Mouse (Mus musculus) CH12.LX (cell line): ENCODE measurements around the gene Ezr.

Experiments
- CTCF ChIP-seq, 2 experiments: IDR thresholded peaks in 1 of 2; conservative IDR thresholded peaks in 1 of 2; 2 replicates each; pipeline ENCODE4 v1.5.1; 2011 to 2012; ENCODE audit warnings: low read depth in 2 of 2, low read length in 2 of 2, improper control_type of control experiment in 1 of 2, inconsistent platforms in 1 of 2, mild to moderate bottlenecking in 1 of 2, moderate library complexity in 1 of 2
- EP300 ChIP-seq: IDR thresholded peaks from 2 replicates; pipeline ENCODE4 v1.6.1; 2011; ENCODE audit warnings: low read length, improper control_type of control experiment
- GABPA ChIP-seq: IDR thresholded peaks from 2 replicates; pipeline ENCODE4 v1.6.1; 2012; ENCODE audit warnings: low read depth, low read length, improper control_type of control experiment, inconsistent platforms; ENCODE audit not compliant: insufficient replicate concordance
- HCFC1 ChIP-seq: IDR thresholded peaks from 2 replicates; pipeline ENCODE4 v1.6.1; 2012; ENCODE audit warnings: low read depth, mild to moderate bottlenecking, inconsistent platforms, low read length, improper control_type of control experiment
- KAT2A ChIP-seq: IDR thresholded peaks from 2 replicates; pipeline ENCODE4 v1.6.1; 2012; ENCODE audit warnings: low read length, improper control_type of control experiment, inconsistent platforms; ENCODE audit not compliant: insufficient replicate concordance
- NRF1 ChIP-seq: IDR thresholded peaks from 2 replicates; pipeline ENCODE4 v1.6.1; 2014; ENCODE audit warnings: low read depth, mild to moderate bottlenecking, inconsistent platforms, low read length, improper control_type of control experiment, moderate library complexity
- POLR2A ChIP-seq: IDR thresholded peaks from 2 replicates; pipeline ENCODE4 v1.6.1; 2011; ENCODE audit warnings: low read depth, mild to moderate bottlenecking, improper control_type of control experiment, low read length
- RAD21 ChIP-seq: IDR thresholded peaks from 2 replicates; pipeline ENCODE4 v1.6.1; 2011; ENCODE audit warnings: low read depth, mild to moderate bottlenecking, low read length, improper control_type of control experiment, moderate library complexity
- USF2 ChIP-seq: conservative IDR thresholded peaks from 2 replicates; pipeline ENCODE4 v1.6.1; 2011; ENCODE audit warnings: low read depth, low read length, improper control_type of control experiment
- ZMIZ1 ChIP-seq: IDR thresholded peaks from 2 replicates; pipeline ENCODE4 v1.6.1; 2012; ENCODE audit warnings: low read depth, mild to moderate bottlenecking, inconsistent platforms, low read length, improper control_type of control experiment
- ZNF384 ChIP-seq: IDR thresholded peaks from 2 replicates; pipeline ENCODE4 v1.6.1; 2012; ENCODE audit warnings: low read depth, low read length, improper control_type of control experiment, inconsistent platforms

- TF ChIP-seq ZMIZ1, result no peak
- no peak for TF ChIP-seq CTCF (conservative IDR thresholded peaks at IDR 0.05 in 1 of 2, IDR thresholded peaks at IDR 0.05 in 1 of 2; ENCODE audit: low read depth in 2 of 2, low read length in 2 of 2)
- no peak for TF ChIP-seq ZNF384
- TF ChIP-seq EP300, result no peak
- TF ChIP-seq NRF1, result 0 out of 2 replicates have a peak, but pooled peaks have one; percentile 20
- no peak for TF ChIP-seq RAD21
- no peak for TF ChIP-seq POLR2A
- no peak for TF ChIP-seq USF2
- TF ChIP-seq KAT2A, result no peak
- no peak for TF ChIP-seq GABPA
- TF ChIP-seq HCFC1, result no peak
These were observed 2.0 kb downstream of the Ezr start for GRCm38 (mm10) chr17:6780521-6781115.
